In genomic region chr4:100526296-100526695, GRCm38 (mm10) we compare ENCODE assay signal across 13 mouse cellular contexts. TPM values are rescaled to one million over a fixed set of nuclear protein-coding genes. Genes with fewer than 3 reads are reported as not detected.
DNase-seq lines count a peak whose midpoint lies in the region; ATAC-seq and TF ChIP-seq lines count a peak whose summit lies in the region.
"Had no signal": no experiment of that assay in that cellular context is flagged by ENCODE, and none has a peak within 500 bp of the region (broad histone marks: within the 10 kb centered on the region; RNA-seq: fewer than 3 reads in every experiment).

No protein-coding gene starts in this region.

- no peak for TF ChIP-seq POLR2A in brain, embryonic 14.5 days (IDR thresholded peaks at IDR 0.05; ENCODE audit: borderline replicate concordance, extremely low read depth, insufficient read depth, insufficient read length, poor library complexity, severe bottlenecking)

- whole genome bisulfite sequencing in embryonic facial prominence, embryonic 14.5 days, result 43% methylated on average over 6 of the region's 6 CpGs
- WGBS in embryonic facial prominence, embryonic 10.5 days, result 52% methylated on average over 6 of the region's 6 CpGs

- DNase-seq in embryonic facial prominence, embryonic 14.5 days (ENCODE audit: low spot score), result peak; percentile 30
- no peak for DNase-seq in embryonic facial prominence, embryonic 10.5 days (ENCODE audit: low spot score)
- DNase-seq in kidney, postnatal 36 days, result peak; percentile 15 to 34
- no peak for DNase-seq in kidney, adult 18-20 months
- DNase-seq in Muller cell, postnatal 12 days (ENCODE audit: inconsistent ontology term), result peak; percentile 81
- DNase-seq in brain, embryonic 14.5 days (ENCODE audit: low read depth), result peak; percentile 47
- no peak for DNase-seq in embryo, embryonic 10.5 days (ENCODE audit: low spot score)
- DNase-seq in left cerebral cortex, adult 18-20 months (ENCODE audit: low spot score in 2 of 2), result no peak

- no peak overlapping the region for H3K4me2 ChIP-seq in embryonic facial prominence, embryonic 14.5 days (ENCODE audit: low read depth, low read length)
- H3K4me2 ChIP-seq: liver, embryonic 11.5 days had no signal

- ATAC-seq in embryonic facial prominence, embryonic 14.5 days (ENCODE audit: low read depth), result no peak

- H3K4me1 ChIP-seq in embryonic facial prominence, embryonic 14.5 days (ENCODE audit: control insufficient read depth, insufficient read depth, low read length), result peaks cover 18% of the 10 kb centered on the region
- peaks cover 67% of the 10 kb centered on the region for H3K4me1 ChIP-seq in embryonic facial prominence, embryonic 10.5 days
- H3K4me1 ChIP-seq: megakaryocyte, embryonic 14.5 days had no signal

- H3K9ac ChIP-seq in embryonic facial prominence, embryonic 14.5 days (ENCODE audit: low read depth, low read length), result no peak overlapping the region

- H3K9me3 ChIP-seq in embryonic facial prominence, embryonic 14.5 days (ENCODE audit: control insufficient read depth, low read length), result no peaks in the 10 kb centered on the region
- no peaks in the 10 kb centered on the region for H3K9me3 ChIP-seq in embryonic facial prominence, embryonic 10.5 days
- H3K9me3 ChIP-seq: megakaryocyte, embryonic 14.5 days had no signal

- no peaks in the 10 kb centered on the region; the same call in 1 of the 2 replicates for H3K27me3 ChIP-seq in embryonic facial prominence, embryonic 14.5 days (replicated peaks; ENCODE audit: control insufficient read depth, insufficient read depth, low read length)
- peaks cover 28% of the 10 kb centered on the region for H3K27me3 ChIP-seq in embryonic facial prominence, embryonic 10.5 days (replicated peaks; ENCODE audit: low read depth, poor library complexity, severe bottlenecking)

- H3K36me3 ChIP-seq in embryonic facial prominence, embryonic 14.5 days (ENCODE audit: control insufficient read depth, insufficient read depth, low read length), result no peaks in the 10 kb centered on the region
- H3K36me3 ChIP-seq in embryonic facial prominence, embryonic 10.5 days (replicated peaks), result no peaks in the 10 kb centered on the region

- TF ChIP-seq CTCF in brain, embryonic 14.5 days (IDR thresholded peaks at IDR 0.05; ENCODE audit: borderline replicate concordance, extremely low read depth, insufficient read depth, insufficient read length), result no peak

- H3K27ac ChIP-seq in embryonic facial prominence, embryonic 14.5 days (replicated peaks; ENCODE audit: low read depth, low read length), result no peak overlapping the region
- no peak overlapping the region for H3K27ac ChIP-seq in embryonic facial prominence, embryonic 10.5 days (replicated peaks)

- H3K4me3 ChIP-seq in embryonic facial prominence, embryonic 14.5 days (ENCODE audit: low read depth, low read length), result no peak overlapping the region
- H3K4me3 ChIP-seq in embryonic facial prominence, embryonic 10.5 days, result no peak overlapping the region
- H3K4me3 ChIP-seq: megakaryocyte, embryonic 14.5 days; myocyte had no signal

RNA-seq across cellular contexts. Expression of gene Ube2u, which starts 47.6 kb away (rescaled TPM):
- polyA plus RNA-seq in embryonic facial prominence, embryonic 14.5 days (2014; fragmentation: Nextera tagmentation; extraction: Ambion mirVana), result 0.36 and 0.39 TPM in 2 replicates
- polyA plus RNA-seq in embryonic facial prominence, embryonic 10.5 days (2016; fragmentation: Nextera tagmentation; extraction: Ambion mirVana), result 0.59 and 0.73 TPM in 2 replicates
- 0.11 and 0.18 TPM in 2 replicates for polyA plus RNA-seq in brain, embryonic 14.5 days (2012; rRNA removed)
- not detected for total RNA-seq in left cerebral cortex, adult 18-20 months (2021)
- polyA plus RNA-seq: C2C12; myocyte; thymus, postnatal 0 days had no signal

Comparison
In these comparisons a context has a peak if more than half of its experiments do, and no peak if none do; other contexts are left out.
1. DNase-seq: peak in embryonic facial prominence, embryonic 14.5 days (single experiment), kidney, postnatal 36 days (2 of 2), Muller cell, postnatal 12 days (single experiment) and brain, embryonic 14.5 days (single experiment); none in embryonic facial prominence, embryonic 10.5 days (single experiment), kidney, adult 18-20 months (single experiment), embryo, embryonic 10.5 days (single experiment) and left cerebral cortex, adult 18-20 months (0 of 2).